17 mouse cellular contexts compared by ENCODE assay signal in genomic region chr11:57653796-57654195, GRCm38 (mm10). TPM values are rescaled to one million over a fixed set of nuclear protein-coding genes. Genes with fewer than 3 reads are reported as not detected.
DNase-seq lines count a peak whose midpoint lies in the region; ATAC-seq and TF ChIP-seq lines count a peak whose summit lies in the region.
"Had no signal": no experiment of that assay in that cellular context is flagged by ENCODE, and none has a peak within 500 bp of the region (broad histone marks: within the 10 kb centered on the region; RNA-seq: fewer than 3 reads in every experiment).

No protein-coding gene starts in this region.

- H3K27me3 ChIP-seq in erythroblast, embryonic 14.5 days (ENCODE audit: control insufficient read depth) = no peaks in the 10 kb centered on the region
- peaks cover 56% of the 10 kb centered on the region; the same call in 1 of the 2 replicates for H3K27me3 ChIP-seq in hindbrain, embryonic 10.5 days (ENCODE audit: insufficient read depth, poor library complexity, severe bottlenecking)
- H3K27me3 ChIP-seq in hindbrain, embryonic 11.5 days (ENCODE audit: control insufficient read depth, insufficient read depth, low read length) = no peaks in the 10 kb centered on the region
- no peaks in the 10 kb centered on the region for H3K27me3 ChIP-seq in G1E (ENCODE audit: insufficient read depth, low read length)
- H3K27me3 ChIP-seq in liver, embryonic 13.5 days = no peaks in the 10 kb centered on the region
- H3K27me3 ChIP-seq: embryonic facial prominence, embryonic 12.5 days; hindbrain, embryonic 15.5 days; Patski had no signal

- no peak overlapping the region for H3K4me2 ChIP-seq in hindbrain, embryonic 11.5 days (replicated peaks; ENCODE audit: low read depth, low read length)
- H3K4me2 ChIP-seq in liver, embryonic 13.5 days = peak overlapping the region; percentile 99
- H3K4me2 ChIP-seq: embryonic facial prominence, embryonic 12.5 days; hindbrain, embryonic 15.5 days; midbrain, embryonic 12.5 days had no signal

- no peak overlapping the region for H3K9ac ChIP-seq in hindbrain, embryonic 11.5 days (ENCODE audit: low read depth, low read length)
- H3K9ac ChIP-seq in liver, embryonic 13.5 days = peak overlapping the region; percentile 99
- H3K9ac ChIP-seq: embryonic facial prominence, embryonic 12.5 days; hindbrain, embryonic 15.5 days; midbrain, embryonic 12.5 days had no signal

- 75% methylated on average over 5 of the region's 5 CpGs for WGBS in hindbrain, embryonic 10.5 days
- WGBS in hindbrain, embryonic 11.5 days = 77% methylated on average over 5 of the region's 5 CpGs
- WGBS in liver, embryonic 13.5 days (ENCODE audit: insufficient replicate concordance) = 63% methylated on average over 5 of the region's 5 CpGs

- H3K27ac ChIP-seq in hindbrain, embryonic 10.5 days = peak overlapping the region; percentile 76
- no peak overlapping the region for H3K27ac ChIP-seq in hindbrain, embryonic 11.5 days (ENCODE audit: low read depth, low read length)
- H3K27ac ChIP-seq in liver, embryonic 13.5 days = peak overlapping the region; percentile 99
- H3K27ac ChIP-seq: embryonic facial prominence, embryonic 12.5 days; hindbrain, embryonic 15.5 days; midbrain, embryonic 12.5 days had no signal

- H3K4me1 ChIP-seq in erythroblast, embryonic 14.5 days (ENCODE audit: control insufficient read depth) = peaks cover 100% of the 10 kb centered on the region
- H3K4me1 ChIP-seq in hindbrain, embryonic 10.5 days (replicated peaks) = peaks cover 93% of the 10 kb centered on the region
- H3K4me1 ChIP-seq in hindbrain, embryonic 11.5 days (replicated peaks; ENCODE audit: control insufficient read depth, insufficient read depth, low read length) = peaks cover 15% of the 10 kb centered on the region
- peaks cover 100% of the 10 kb centered on the region for H3K4me1 ChIP-seq in G1E (ENCODE audit: insufficient read depth, low read depth, low read length)
- peaks cover 100% of the 10 kb centered on the region for H3K4me1 ChIP-seq in liver, embryonic 13.5 days (replicated peaks)

- no peak for TF ChIP-seq CTCF in G1E (IDR thresholded peaks at IDR 0.05; ENCODE audit: low read depth, low read length)

- H3K4me3 ChIP-seq in erythroblast, embryonic 14.5 days (replicated peaks) = peak overlapping the region; percentile 29
- no peak overlapping the region for H3K4me3 ChIP-seq in hindbrain, embryonic 10.5 days
- H3K4me3 ChIP-seq in hindbrain, embryonic 11.5 days (ENCODE audit: low read depth, low read length) = no peak overlapping the region
- H3K4me3 ChIP-seq in G1E (ENCODE audit: low read depth, low read length) = peak overlapping the region; percentile 57; the same call in 1 of the 2 replicates
- H3K4me3 ChIP-seq in liver, embryonic 13.5 days (replicated peaks) = peak overlapping the region; percentile 44
- H3K4me3 ChIP-seq: embryonic facial prominence, embryonic 12.5 days; hindbrain, embryonic 15.5 days; midbrain, embryonic 12.5 days; myocyte had no signal

- no peak for ATAC-seq in erythroblast, adult 5-6 weeks (replicated peaks; ENCODE audit: low FRiP score, poor library complexity, severe bottlenecking)
- ATAC-seq in hindbrain, embryonic 11.5 days (ENCODE audit: low FRiP score) = no peak
- no peak for ATAC-seq in G1E (ENCODE audit: extremely low read depth, insufficient number of reproducible peaks, low FRiP score, poor library complexity, severe bottlenecking)
- ATAC-seq in liver, embryonic 13.5 days (ENCODE audit: low read depth) = no peak
- ATAC-seq: intestine, postnatal 0 days; Patski had no signal

- H3K36me3 ChIP-seq in erythroblast, embryonic 14.5 days (ENCODE audit: control insufficient read depth) = peaks cover 83% of the 10 kb centered on the region
- H3K36me3 ChIP-seq in hindbrain, embryonic 10.5 days = no peaks in the 10 kb centered on the region
- no peaks in the 10 kb centered on the region for H3K36me3 ChIP-seq in hindbrain, embryonic 11.5 days (ENCODE audit: control insufficient read depth, insufficient read depth, low read length)
- H3K36me3 ChIP-seq in G1E (replicated peaks) = peaks cover 76% of the 10 kb centered on the region
- peaks cover 16% of the 10 kb centered on the region for H3K36me3 ChIP-seq in liver, embryonic 13.5 days
- H3K36me3 ChIP-seq: embryonic facial prominence, embryonic 12.5 days; hindbrain, embryonic 15.5 days; midbrain, embryonic 12.5 days had no signal

- H3K9me3 ChIP-seq in erythroblast, embryonic 14.5 days (ENCODE audit: control insufficient read depth, low read length) = no peaks in the 10 kb centered on the region
- H3K9me3 ChIP-seq in hindbrain, embryonic 10.5 days = no peaks in the 10 kb centered on the region
- no peaks in the 10 kb centered on the region for H3K9me3 ChIP-seq in hindbrain, embryonic 11.5 days (ENCODE audit: control insufficient read depth, low read length)
- no peaks in the 10 kb centered on the region for H3K9me3 ChIP-seq in G1E (replicated peaks)
- H3K9me3 ChIP-seq in liver, embryonic 13.5 days (replicated peaks) = no peaks in the 10 kb centered on the region
- H3K9me3 ChIP-seq: embryonic facial prominence, embryonic 12.5 days; hindbrain, embryonic 15.5 days; midbrain, embryonic 12.5 days had no signal

- DNase-seq in hindbrain, embryonic 10.5 days (ENCODE audit: low spot score) = no peak
- DNase-seq in hindbrain, embryonic 11.5 days (ENCODE audit: low spot score) = no peak
- DNase-seq in G1E (ENCODE audit: low spot score) (no peak), adipocyte (ENCODE audit: low spot score) (no peak)
- DNase-seq in liver, embryonic 13.5 days = no peak
- no peak for DNase-seq in cerebellum, postnatal 25 days
- DNase-seq: cerebellum, adult 11-12 months; kidney, postnatal 14 days; right cerebral cortex, adult 18-20 months had no signal

RNA-seq across cellular contexts. Expression of gene Galnt10, which starts 8.6 kb away (rescaled TPM):
- polyA plus RNA-seq in erythroblast, embryonic 14.5 days (2012) = 7.3 and 7.8 TPM in 2 replicates
- 39.4 and 43.5 TPM in 2 replicates for total RNA-seq in erythroblast, adult 5-6 weeks (2015; ENCODE audit: low replicate concordance)
- 102 and 103 TPM in 2 replicates for total RNA-seq in erythroblast, adult 5-6 weeks (2017; ENCODE audit: low replicate concordance)
- polyA plus RNA-seq in hindbrain, embryonic 10.5 days (2016; fragmentation: Nextera tagmentation; extraction: Ambion mirVana) = 21.2 and 22.7 TPM in 2 replicates
- polyA plus RNA-seq in hindbrain, embryonic 11.5 days (2014; fragmentation: Nextera tagmentation; extraction: Ambion mirVana) = 9.7 and 12.0 TPM in 2 replicates
- 18.5 and 41.2 TPM in 2 replicates for total RNA-seq in G1E (2014; fragmentation: Nextera tagmentation)
- 17.5 and 18.2 TPM in 2 replicates for total RNA-seq in G1E (2017)
- polyA plus RNA-seq in G1E (2012) = 21.4 and 22.5 TPM in 2 replicates
- 23.6 and 27.5 TPM in 2 replicates for polyA plus RNA-seq in liver, embryonic 13.5 days (2015; fragmentation: Nextera tagmentation; extraction: Ambion mirVana)

Comparison
In these comparisons a context has a peak if more than half of its experiments do, and no peak if none do; other contexts are left out.
1. H3K4me3 ChIP-seq: peak in erythroblast, embryonic 14.5 days (single experiment), G1E (single experiment) and liver, embryonic 13.5 days (single experiment); none in hindbrain, embryonic 10.5 days (single experiment) and hindbrain, embryonic 11.5 days (single experiment).